Mouse (Mus musculus): Measurements from ENCODE around the gene Timd2. TPM values are rescaled to one million over a fixed set of nuclear protein-coding genes. Genes with fewer than 3 reads are reported as not detected.
"Not testable (repeated sequence)": the region's sequence is repeated elsewhere in the genome, so short reads cannot be mapped to it uniquely, and the experiment has no call there.

The Timd2 gene
- 10 to 100 TPM in 1 of 2 experiments, 1 to 10 TPM in 1; 6.0 to 12.8 TPM for total RNA-seq (2021)
- long read RNA-seq, experiment 1, transcript Timd2-201 (9 exons, 1,941 nt): major isoform, 8 of 15 reads
- long read RNA-seq, experiment 1, partial matches to known transcripts: 0 of 15 reads
- long read RNA-seq, experiment 1, other reads (novel, unspliced or antisense): 3 of 15 reads
- long read RNA-seq, experiment 2, partial matches to known transcripts: 0 of 2 reads
- long read RNA-seq, experiment 2, other reads (novel, unspliced or antisense): 0 of 2 reads

DNA sequence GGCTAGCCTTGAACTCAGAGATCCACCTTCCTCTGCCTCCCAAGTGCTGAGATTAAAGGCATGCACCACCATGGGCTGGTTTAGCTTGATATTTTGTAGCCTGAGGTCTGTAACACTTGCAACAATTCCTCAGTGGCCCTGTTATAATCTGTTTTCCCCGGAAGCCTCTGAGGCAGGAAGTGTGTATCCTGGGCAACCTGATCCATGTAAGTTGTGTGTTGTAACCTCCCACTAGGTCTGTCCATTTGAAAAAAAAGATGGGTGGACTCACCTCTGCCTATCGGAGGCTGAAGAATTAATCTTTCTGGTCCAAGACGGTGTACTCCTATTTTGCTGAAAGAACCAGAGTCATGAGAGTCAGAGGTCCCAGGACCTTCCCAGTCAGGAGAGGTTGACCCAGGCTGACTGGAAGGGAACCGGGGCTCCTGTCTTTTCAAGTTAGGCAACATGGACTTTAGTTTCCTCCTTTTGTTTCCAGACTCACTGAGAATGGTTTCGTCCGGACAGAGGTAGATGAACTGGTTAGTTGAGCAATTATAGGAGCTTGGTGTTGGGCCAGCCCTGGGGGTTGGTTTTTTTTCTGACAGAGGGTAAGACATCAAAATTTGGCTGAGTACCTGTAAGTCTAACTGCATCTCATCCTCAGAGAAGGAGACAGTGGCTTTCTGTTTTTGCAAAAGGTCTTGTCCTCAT is at the start of gene Timd2:
Timd2 (minus strand) TSS at position 398 of the 693 bp plus-strand sequence.
- no peak for DNase-seq

DNA sequence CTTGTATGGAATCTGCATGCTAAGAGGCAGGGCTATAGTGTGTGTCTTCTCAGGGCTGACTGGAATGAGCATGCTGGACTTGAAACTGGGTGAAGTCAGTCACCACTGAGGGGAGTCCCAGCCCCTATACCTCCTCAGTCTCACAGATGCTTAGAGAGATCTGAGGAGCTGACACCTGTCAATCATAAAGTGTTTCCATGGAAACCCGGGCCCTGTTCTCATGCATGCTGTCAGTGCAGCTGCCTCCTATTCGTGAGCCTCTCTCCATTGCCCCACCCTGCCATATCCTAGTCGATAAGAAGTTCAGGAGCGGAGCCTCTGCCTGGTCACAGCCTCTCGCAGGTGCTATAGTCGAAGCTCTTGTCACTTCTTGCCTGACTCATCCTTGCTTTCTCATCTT is 48.9 kb upstream of the Timd2 start:
- not testable (repeated sequence) for DNase-seq

DNA sequence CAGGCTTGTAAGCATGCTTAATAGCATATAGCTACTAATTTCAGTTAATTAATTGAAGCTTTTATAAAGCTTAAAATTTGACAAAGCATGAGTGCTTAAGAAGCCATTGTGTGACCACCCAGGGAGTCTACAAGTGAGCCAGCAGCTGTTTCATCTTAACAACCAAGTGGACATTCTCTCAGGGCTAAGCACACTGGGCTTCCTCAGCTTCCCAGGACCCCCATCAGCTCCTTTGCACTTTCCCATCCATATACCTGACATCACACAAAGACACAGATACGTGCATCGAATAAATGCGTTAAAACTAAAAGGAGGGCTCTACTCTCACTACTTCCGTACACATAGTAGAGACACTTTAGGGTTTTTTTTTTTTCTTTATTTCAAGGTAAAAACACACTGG is 47.8 kb upstream of the Timd2 start:
- no peak for DNase-seq

DNA sequence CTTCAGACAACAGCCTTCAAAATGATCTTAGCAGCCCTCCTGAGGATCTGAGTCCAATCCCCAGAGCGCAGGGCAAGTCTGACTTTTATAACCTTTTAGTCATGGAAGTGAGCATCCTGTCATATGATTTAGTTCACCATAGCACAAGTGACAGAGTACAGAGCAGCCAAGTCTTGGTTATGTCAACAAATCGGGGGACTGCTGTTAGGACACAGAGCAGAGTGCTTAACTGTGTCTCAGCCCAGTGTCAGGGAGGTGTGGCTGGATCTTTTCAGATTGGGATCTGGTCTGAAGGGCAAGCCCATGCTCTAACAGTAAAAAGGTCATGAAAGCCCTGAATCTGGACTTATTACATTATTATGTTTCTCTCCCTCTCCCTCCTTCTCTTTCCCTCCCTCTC is 46.8 kb upstream of the Timd2 start:
- no peak for DNase-seq

DNA sequence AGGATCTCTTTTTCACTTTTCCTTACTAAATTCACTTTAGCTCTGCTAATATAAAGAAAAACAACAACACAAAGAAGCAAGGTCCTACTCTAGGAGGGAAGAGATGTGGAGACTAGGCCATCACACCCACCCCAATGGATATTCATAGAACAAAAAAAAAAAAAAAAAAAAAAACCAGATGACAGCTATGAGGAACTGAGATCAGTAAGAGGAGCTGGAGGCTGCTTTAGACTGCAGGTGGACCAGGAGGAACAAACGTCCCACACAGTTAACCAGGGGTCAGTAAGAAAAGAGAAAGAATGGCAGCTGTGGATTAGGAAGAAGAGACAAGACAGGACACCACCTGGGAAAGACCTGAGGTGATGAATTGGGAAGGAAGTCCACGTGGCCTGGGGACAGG is 41.1 kb upstream of the Timd2 start:
- DNase-seq: no peak

DNA sequence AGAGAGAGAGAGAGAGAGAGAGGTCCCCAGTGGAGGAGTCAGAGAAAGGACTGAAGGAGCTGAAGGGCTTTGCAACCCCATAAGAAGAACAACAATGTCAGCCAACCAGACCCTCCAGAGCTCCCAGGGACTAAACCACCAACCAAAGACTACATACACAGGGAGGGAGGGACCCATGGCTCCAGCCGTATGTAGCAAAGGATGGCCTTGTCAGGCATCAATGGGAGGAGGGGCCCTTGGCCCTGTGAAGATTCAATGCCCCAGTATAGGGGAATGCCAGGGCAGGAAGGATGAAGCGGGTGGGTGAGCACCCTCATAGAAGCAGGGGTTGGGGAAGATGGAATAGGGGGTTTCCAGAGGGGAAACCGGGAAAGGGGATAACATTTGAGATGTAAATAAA is 34.9 kb upstream of the Timd2 start:
- no peak for DNase-seq

DNA sequence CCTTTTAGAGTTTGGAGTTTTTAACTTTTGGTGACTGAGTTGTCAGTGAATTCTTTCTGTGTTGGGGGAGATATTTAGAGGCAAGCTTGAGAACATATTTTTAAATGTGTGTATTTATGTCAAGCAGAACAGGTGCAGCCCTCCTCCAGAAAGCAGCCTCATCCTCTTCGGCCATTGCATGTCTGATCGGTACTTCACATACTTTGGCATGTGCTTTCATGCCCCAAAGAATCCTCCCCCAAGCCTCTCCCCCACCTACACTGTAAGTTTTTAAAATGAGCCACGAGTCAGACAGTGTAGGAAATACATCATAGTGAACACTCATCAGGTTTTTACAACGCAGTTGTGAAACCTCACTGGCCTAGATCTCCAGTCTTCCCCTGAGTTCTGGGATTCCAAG is 34.0 kb upstream of the Timd2 start:
- no peak for DNase-seq

DNA sequence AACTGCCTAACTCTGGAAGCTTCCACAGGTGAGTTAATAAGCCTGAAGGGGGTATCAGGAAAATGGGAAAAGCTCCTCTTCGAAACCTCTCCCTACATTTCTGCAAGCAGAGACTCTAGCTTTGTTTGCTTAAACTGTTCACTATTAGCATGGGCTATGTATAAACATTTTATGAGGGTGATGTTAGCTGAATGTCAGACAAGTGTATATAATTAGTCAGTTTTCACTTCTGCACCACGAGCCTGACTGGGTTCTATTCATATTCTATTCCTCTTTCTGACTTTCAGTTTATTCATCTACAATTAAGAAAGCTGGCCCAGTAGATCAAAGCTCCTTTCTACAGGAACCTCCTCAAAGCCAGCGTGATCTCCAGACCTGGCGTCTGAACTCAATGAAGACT is 32.6 kb upstream of the Timd2 start:
- no peak for DNase-seq

DNA sequence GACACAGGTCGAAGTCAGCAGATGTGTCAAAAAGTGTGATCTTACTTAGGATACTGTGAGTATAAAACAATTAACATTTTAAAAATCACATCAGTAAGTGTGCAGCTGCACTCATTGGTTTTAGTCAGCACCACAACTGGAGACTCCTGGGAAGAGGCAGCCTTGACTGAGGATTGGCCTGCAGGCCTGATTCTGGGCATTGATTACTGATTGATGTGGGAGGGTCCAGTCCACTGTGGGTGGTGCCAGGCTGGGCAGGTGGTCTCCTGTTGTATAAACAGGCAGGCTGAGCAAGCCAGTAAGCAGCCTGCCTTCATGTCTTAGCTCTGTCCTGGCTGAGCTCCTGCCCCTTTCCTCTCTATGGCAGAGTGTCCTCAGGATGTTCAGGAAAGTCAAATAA is 28.2 kb upstream of the Timd2 start, which contains the start of gene Havcr1:
Havcr1 (plus strand) TSS at position 5 of the 400 bp plus-strand sequence.
- not testable (repeated sequence) for DNase-seq

DNA sequence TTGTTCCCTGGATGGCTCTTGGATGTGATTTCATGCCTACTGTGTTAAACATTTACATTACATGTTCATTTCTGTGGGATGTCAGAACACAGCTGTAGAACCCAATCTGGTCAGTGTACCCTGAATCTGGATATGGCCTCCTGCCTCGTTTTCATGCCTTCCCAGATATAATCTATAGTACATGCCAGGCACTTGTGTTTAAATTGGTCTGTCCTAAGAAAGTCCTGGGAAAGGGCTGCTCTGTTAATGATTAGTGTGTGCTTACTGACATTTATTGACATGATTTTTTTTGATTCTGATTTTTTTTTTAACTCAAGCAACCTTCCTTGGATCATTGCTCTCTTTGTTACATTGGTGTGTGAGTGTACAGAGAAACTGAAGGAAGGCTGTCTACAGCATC is 27.8 kb upstream of the Timd2 start:
- no peak for DNase-seq

DNA sequence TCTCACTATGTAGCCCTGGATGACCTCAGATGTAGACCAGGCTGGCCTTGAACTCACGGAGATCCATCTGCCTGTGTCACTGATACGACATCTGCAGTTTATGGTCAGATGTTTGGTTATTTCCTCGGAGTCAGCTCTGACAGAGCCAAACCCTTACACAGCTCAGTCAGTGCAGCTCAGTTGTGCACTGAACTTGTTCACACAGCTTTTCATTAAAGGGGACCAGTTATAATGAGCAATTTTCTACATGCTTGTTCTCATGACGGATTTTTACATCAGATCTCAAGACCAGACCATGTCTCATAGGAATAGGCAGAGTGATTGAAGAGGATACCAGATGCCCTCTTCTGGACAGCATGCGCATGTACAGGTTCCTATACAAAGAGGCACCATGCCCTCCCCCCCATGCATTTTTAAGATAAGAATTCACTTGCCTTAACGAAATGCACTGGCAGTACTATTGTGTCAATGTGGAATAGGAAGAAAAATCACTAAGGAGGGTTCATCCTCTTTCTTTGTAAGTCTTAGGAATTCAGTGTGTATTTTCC is 26.5 kb upstream of the Timd2 start:
- DNase-seq: peak; percentile 4

DNA sequence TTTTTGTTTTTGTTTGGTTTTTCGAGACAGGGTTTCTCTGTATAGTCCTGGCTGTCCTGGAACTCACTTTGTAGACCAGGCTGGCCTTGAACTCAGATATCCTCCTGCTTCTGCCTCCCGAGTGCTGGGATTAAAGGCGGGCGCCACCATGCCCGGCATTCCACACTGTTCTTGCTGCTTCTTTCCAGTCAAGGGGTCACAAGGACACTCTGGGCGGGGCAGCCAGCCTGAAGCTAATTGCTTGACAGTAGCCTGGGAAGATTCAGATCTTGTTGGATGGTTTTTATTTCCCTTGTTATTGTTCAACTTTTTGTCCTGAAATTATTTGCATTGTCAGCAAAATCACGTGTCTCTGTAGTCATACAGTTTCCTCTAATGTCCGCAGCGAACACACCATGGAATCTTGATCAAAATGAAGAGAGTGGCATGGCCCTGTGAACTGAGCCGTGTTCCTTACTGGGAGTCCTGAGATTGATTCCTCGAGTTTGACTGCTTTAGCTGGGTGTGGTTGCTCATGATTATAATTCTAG is 24.7 kb upstream of the Timd2 start:
- no peak for DNase-seq

DNA sequence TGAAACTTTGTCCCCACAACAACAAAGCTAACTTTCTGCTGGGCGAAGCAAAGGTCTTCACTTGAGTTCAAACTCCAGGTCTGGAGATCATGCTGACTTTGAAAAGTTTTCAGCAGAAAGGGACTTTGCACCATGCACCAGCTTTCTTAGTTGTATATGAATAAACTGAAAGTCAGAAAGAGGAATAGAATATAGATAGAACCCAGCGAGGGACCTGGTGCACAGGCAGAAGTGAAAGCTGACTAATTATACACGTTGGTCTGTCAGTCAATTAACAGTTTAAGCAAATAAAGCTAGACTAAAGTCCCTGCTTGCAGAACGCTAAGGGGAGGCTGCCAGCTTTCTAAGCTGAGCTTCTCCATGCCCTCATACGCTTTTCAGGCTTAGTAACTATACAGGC is 8.0 kb downstream of the Timd2 start:
- DNase-seq: no peak

DNA sequence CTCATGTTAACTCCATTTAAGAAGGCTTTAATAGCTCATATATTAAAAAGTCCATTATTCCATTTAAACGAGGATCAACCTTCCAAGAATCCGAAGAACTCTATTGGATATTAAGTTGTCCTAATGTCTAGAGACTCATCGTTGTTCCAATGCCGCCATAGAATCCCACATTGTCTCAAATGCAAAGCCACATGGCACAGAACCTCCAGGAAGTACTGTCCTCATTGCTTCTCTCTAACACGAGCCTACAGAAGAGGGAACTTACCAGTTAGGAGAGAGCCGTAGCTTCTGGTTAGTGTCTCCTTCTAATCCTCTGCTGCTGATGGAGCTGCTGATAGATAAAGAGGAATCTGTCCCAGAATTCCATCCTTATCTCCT is 8.6 kb downstream of the Timd2 start:
- DNase-seq: no peak

DNA sequence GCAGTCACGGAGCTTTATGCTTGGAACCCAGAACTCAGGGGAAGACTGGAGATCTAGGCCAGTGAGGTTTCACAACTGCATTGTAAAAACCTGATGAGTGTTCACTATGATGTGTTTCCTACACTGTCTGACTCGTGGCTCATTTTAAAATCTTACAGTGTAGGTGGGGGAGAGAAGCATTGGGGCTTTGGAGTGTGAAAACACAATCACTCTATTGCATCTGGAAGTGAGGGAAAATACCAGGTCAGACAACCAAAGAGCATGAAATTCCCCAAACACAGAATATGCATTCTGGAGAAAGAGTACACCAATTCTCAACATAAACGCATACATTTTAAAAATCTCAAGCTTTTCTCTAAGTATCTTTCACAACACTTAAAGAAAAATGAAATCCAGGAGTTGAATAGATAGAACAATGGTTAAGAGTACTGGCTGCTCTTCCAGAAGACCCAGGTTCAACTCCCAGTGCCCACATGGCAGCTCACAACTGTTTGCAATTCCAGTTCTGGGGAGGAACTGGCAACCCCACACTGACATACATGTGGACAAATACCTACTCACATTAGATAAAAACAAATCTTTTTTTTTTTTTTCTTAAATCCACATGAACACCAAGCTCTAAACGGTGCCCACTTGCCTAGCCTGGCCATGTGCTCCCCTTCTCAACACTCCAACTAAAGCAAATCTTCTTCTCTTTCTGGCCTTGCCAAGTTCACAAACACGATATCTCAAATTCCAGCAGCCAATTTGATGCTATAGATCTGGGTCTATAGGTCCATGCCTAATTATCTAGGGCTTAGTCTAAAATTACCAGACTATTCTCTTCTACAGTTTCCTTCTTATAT is 9.2 kb downstream of the Timd2 start:
- DNase-seq: no peak

DNA sequence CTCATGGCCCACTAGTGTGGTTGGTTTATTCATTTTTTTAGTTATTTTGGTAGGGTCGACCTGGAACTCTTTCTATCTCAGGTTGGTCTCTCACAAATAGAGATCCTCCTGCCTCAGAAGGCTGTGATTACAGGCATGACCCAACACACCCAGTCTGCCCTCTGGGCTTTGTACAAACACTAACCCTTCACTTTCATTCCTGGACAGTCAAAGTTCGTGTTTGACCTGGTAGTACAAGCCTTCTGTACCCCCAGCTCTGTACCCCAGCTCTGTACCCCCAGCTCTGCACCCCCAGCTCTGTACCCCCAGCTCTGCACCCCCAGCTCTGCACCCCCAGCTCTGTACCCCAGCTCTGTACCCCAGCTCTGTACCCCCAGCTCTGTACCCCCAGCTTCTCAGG is 11.0 kb downstream of the Timd2 start:
- not testable (repeated sequence) for DNase-seq

DNA sequence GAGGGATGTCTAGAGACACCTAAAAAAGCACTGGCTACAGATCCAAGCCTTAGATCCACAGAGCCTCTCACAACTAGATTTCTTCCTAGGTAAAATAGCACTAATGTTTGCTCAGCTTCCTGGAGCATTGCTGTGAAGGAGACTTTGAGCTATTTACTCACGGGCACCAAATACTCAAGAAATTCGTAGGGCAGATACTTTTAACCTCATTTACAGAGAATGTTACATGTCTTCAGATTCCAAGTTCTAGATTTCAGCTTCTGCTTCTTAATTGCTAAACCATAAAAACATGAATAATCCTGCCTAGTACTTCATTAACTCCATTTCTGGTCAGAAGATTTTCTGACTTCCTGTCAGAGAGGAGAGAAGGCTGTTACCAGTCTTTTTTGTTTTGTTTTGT is 16.7 kb downstream of the Timd2 start:
- DNase-seq: no peak

DNA sequence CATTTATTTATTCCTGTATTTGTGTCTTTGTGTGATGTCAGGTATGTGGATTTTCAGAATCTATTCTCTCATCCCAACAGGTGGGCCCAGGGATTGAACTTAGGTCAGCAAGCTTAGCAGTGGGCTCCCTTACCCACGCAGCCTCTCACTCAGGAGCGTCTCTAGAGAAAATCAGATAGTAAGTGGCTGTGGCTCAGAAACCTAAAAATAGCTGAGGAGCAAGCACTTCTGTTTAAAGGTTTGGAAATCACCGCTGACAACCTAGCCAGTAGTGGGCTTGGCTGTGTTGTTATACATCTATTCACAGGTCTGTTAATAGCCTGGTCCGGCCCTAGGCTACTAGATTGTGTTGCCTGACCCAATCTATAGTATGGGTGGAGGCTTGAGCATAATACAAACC is 23.1 kb downstream of the Timd2 start:
- DNase-seq: no peak

DNA sequence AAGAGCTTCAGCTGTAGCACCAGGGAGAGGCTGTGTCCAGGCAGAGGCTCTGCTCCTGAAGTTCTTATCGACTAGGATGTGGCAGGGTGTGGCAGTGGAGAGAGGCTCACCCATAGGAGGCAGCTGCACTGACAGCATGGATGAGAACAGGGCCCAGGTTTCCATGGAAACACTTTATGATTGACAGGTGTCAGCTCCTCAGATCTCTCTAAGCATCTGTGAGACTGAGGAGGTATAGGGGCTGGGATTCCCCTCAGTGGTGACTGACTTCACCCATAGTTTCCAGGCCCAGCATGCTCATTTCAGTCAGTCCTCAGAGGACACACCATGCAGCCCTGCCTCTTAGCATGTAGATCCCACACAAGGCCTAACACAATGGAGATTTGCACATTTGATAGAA is 24.0 kb downstream of the Timd2 start:
- DNase-seq: no peak

DNA sequence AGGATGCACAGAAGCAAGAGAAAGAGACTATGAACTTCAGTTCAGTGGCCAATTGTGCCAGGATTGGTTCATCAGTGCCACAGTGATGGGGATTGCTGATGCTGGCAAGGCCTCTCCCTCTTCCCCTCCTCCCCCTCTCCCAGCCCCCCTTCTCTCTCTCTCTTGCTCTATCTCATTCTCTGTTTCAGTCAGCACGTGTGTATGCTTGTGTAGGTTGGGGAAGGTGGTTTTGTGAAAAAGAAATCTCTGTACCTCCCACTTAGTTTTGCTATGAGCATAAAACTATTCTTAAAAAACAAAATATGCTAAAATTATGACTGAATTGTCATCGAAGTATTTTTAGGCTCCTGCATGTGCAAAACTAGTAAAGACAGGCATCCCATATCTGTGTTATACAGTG is 38.9 kb downstream of the Timd2 start:
- no peak for DNase-seq

DNA sequence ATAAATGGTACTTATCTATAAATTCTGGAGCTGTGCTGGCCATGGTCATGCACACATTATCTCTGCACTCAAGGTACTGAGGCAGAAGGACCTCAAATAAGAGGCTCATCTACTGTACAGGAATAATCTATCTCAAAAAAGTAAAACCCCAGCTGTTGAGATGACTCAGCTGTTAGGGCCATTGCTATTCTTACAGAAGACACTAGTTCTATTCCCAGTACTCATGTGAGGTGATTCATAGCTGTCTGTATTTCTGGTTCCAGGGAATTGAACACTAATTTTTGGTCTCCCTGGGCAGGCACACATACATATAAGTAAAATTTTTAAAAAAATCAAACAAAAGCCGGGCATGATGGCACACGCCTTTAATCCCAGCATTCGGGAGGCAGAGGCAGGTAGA is 39.8 kb downstream of the Timd2 start:
- no peak for DNase-seq

DNA sequence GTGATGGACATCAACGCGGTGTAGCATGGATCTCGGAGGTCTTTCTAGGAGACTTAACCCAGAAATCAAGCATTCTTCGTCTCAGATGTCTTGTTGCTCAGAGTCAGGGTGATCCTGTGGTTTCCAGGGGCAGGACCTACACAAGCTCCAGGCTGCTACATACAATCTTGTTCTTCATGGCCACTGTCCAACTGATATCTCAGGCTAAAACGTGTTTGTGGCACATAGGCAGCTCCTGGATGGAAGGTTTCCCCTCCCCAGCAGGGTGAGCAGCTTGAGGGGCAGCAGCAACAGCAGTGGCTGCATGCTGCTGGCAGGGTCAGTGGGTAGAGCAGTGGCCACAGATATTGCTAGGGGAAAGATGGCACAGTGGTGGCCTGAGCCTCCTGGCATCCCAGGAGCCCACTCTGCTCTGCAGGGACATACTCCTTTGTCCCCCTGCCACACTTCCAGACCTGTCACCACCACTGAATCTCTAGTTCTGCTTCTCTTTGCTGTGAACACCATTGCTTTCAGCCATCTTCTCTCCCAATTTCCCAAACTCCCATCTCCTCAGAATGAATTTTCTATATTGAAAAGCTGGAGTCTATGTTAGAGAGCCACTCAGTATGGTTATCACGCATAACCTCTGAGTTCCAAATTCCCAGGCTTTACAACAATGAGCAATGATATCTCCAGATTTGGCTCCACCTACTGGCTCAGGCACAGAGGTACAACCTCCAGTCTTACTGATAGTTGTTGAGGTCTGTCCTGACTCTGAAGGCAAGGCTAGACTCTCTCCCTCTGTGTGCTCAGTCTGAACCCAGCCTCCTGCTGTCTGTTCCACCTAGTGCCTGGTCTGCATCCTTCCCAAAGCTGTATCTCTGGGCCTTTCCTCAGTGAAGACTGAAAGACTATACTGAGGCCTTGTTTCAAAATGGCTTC is 41.0 kb downstream of the Timd2 start:
- DNase-seq: peak; percentile 19
